Mouse (Mus musculus) kidney, adult 18-20 months (tissue): ENCODE data around the gene Tmprss9.

ENCODE experiments used
- DNase-seq: peaks from one replicate; pipeline ENCODE4 v3.0.0; 2021

Gene Tmprss9

GRCm38 (mm10) chr10:80895697-80896096 lies 24.0 kb downstream of the Tmprss9 start:
- no peak for DNase-seq

- DNase-seq = no peak
Observed at GRCm38 (mm10) chr10:80896581-80897485, 25.2 kb downstream of the Tmprss9 start.

GRCm38 (mm10) chr10:80897861-80898510 lies 26.3 kb downstream of the Tmprss9 start:
- no peak for DNase-seq

DNA sequence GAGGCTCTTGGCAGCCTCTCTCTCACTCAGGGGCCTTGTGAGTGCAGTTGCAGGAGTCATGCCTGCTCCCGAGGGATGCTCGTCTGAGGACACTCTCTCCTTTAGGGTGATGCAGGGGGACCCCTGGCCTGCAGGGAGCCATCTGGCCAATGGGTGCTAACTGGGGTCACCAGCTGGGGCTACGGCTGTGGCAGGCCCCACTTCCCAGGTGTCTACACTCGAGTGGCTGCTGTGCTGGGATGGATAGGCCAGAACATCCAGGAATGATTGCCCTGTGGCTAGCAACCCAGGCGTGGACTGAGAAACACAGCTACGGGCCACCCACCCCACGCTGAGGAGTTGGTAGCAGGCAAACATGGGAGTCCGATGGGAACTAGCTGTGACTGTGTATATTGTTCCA lies 27.4 kb downstream of the Tmprss9 start:
- no peak for DNase-seq

- DNase-seq = no peak
Observed at GRCm38 (mm10) chr10:80899591-80900317, 28.1 kb downstream of the Tmprss9 start.

GRCm38 (mm10) chr10:80900318-80901247 lies 28.9 kb downstream of the Tmprss9 start, which contains the start of gene Timm13:
TSS of gene Timm13 (minus strand) at chr10:80900969.
- DNase-seq = peak; percentile 98

DNA sequence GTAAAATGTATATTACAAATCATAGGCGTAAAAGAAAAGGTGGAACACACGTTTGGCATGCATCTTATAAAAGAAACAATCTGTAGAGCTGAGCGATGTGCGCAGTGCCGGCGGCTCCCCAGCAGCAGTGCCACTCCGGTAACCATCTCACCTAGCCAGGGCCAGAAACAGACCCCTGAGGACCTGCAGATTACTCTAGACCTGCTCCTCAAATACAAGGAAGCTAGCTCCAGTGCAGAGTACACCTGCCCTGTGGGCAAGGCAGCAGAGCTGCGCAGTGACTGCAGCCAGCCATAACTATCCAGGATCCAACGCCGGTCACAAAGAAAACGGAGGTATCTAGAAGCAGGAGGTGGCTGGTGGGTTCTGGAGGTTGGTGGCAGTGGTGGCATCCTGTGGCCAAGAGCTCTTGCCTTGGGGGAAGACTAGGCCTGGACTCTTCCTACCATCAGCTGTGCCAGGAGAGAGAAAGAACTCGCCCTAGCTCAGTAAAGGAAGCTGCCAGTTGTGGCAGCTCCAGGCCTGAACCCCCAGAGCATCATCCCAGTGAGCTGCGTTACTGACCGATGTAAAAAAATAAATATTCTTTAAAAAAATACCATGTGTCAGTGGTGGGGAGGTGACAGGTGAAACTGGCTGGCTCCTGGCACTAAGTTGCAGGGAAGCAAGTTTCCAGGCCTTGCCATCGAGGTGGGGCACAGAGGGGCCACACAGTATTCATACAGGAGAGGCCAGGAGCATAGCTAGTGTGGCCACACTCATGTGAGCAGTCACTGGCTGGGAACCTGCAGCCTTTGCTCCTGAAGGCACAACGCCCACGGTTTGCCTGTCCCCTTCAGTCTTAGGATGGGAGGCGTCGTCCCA lies 30.0 kb downstream of the Tmprss9 start:
- peak; percentile 28 for DNase-seq

DNA sequence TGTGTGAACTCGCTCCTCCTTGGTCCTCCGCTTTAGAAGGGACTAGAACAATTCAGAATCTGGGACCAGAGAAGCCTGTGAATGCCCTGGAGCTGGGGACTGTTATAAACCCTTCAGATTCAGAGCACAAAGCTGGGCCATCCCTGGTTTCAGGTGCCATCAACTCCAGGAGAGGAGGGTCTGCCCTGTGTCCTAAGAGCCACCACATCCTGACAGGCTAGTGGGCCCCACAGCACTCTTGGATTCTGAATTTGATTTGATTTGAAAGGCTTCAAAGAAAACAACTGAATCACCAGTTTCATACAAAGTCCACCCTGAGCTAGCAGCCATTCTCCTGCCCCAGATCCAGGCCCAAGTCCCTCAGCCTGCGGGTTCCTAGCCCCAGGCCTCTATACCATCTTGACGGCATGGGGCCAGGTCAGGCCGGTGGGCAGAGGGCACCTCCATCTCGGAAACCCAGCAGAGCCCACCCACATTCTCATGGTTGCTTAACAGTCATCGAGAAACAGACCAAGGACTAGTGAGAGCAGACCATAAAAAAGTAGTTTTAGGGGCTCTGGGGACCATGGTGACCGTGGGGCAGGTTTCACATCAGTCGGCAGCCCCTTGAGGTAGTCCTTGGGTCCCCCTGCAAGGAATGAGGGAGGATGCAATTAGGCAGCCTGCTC lies 30.8 kb downstream of the Tmprss9 start:
- DNase-seq = no peak

- DNase-seq = no peak
Observed at GRCm38 (mm10) chr10:80903282-80903681, 31.6 kb downstream of the Tmprss9 start.

DNA sequence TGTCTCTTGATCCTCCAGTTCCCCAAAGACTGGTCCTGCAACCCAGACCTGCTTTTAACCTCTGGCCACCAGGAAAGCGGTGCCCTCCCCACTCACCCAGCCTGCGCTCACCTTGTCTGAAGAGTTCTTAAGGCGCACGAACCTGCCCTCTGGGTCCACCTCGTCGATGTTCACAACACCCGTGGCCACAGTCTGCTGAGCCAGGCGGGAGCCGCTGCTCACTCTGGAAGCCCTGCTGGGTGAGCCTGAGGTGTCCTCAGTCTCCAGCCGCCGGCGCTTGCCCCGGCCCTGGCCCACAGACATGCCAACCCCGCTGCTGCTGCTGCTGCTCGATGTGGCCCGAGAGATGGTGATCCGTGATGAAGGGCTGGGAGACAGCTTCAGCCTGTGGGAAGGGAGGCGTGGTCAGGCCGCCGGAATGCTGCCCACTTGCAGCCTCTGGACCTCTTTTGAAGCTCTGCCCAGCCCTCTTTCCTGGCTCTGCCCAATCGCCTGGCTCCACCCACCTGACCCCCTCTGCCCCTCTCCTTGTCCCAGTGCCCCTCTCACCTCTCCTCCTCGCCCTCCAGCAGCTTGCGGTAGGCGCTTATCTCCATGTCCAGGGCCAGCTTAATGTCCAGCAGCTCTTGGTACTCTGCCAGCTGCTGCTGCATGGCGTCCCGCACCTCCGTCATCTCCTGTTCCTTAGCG lies 32.5 kb downstream of the Tmprss9 start:
- no peak for DNase-seq

- DNase-seq = no peak
Observed at GRCm38 (mm10) chr10:80904709-80905108, 33.1 kb downstream of the Tmprss9 start.

GRCm38 (mm10) chr10:80909375-80910162 lies 37.9 kb downstream of the Tmprss9 start:
- DNase-seq = no peak

GRCm38 (mm10) chr10:80911354-80911753 lies 39.7 kb downstream of the Tmprss9 start:
- DNase-seq = no peak

- no peak for DNase-seq
Observed at GRCm38 (mm10) chr10:80911891-80912290, 40.2 kb downstream of the Tmprss9 start.

DNA sequence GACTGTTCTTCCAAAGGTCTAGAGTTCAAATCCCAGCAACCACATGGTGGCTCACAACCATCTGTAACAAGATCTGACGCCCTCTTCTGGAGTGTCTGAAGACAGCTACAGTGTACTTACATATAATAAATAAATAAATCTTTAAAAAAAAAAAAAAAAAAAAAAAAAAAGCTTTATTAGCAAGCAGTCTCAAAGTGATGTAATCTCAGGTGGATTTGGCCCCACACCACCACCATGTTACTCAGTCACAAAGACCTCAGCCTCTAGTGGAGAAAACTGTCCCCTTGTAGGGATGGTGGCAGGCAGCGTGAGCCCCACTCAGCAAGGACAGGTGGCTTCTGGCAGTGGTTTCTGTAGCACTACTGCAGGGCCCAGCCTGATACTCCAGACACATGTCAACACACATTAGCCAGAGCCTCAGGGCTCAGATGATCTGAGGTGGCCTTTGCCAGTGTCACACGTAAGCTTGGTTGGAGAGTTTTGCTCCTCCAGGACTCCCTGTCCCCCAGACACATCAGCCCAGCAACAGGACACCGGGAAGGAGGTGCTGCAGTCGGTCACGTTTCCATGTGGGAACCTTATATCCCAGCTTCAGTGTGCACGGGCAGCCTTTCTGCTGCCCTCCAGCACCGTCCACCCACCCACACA lies 41.8 kb downstream of the Tmprss9 start:
- DNase-seq = no peak

DNA sequence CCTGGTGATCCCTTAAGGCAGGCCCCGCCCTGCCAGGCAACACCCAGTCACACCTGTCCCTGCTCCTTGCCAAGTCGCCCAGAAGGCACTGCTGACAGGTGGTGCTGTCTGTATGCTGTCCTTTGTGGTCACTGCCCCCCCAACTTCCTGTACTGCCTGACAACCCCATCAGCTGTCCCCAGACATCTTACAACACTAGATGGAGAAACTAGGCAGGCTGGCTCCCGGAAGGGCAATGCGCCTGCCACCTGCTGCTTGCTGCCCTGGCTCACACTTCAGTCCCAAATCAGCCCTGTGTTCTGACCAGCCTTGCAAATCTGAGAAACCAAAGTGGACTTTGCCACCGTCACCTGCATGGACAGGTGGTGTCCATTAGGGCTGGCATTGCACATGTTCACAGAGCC lies 42.6 kb downstream of the Tmprss9 start:
- DNase-seq = peak; percentile 25

GRCm38 (mm10) chr10:80915260-80915659 lies 43.6 kb downstream of the Tmprss9 start:
- DNase-seq = no peak

- DNase-seq = no peak
Observed at GRCm38 (mm10) chr10:80915736-80916135, 44.1 kb downstream of the Tmprss9 start.

DNA sequence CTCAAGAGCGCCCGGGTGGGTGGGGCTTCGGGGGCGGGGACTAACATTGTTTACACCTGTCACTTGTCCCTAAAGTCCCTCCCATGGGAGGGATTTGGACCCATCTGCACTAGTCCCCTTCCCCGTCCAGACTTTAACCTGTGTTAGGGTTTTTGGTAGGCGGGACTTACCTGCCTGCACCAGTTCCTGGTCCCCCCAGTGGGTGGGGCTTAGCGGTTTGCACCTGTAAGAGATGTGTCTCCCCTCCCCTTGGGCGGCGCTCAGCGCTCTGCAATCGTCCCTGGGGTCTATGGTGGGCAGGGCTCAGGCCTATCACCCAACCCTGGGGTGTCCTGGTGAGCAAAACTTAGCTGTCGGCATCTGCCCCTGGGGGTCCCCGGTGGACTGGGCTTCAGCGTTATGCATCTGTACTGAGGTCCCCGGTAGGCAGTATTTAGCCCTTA lies 45.7 kb downstream of the Tmprss9 start:
- peak; percentile 21 for DNase-seq
